ENCODE assay signal across 15 mouse cellular contexts in the genomic region with DNA sequence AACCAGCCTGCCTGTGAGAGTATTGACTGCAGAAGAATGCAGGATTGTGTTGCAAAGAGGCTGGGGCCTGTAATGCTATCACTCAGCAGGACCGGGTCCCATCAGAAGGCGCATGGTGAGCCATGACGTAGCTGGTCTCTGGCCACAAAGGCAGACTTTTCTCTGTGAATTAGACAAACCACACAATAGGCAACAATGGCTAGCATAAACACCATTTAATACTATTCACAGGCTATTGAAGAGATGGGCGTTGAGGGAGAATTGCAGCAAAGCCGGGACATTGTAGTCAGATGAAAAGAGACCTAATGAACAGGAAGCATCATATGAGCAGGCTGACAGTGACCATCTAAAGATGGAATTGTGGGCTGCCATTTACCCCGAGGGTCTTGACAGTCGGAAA.
DNase-seq lines count a peak whose midpoint lies in the region; ATAC-seq and TF ChIP-seq lines count a peak whose summit lies in the region.
"Had no signal": no experiment of that assay in that cellular context is flagged by ENCODE, and none has a peak within 500 bp of the region (broad histone marks: within the 10 kb centered on the region; RNA-seq: fewer than 3 reads in every experiment).

No protein-coding gene starts in this region.

- no peaks in the 10 kb centered on the region for H3K36me3 ChIP-seq in embryonic facial prominence, embryonic 14.5 days (ENCODE audit: control insufficient read depth, insufficient read depth, low read length)
- peaks cover 6% of the 10 kb centered on the region; the same call in 1 of the 2 replicates for H3K36me3 ChIP-seq in hindbrain, embryonic 13.5 days
- no peaks in the 10 kb centered on the region for H3K36me3 ChIP-seq in midbrain, embryonic 15.5 days (replicated peaks)
- no peaks in the 10 kb centered on the region for H3K36me3 ChIP-seq in kidney, embryonic 15.5 days
- H3K36me3 ChIP-seq: hindbrain, embryonic 15.5 days; liver, embryonic 13.5 days had no signal

- no peaks in the 10 kb centered on the region for H3K4me1 ChIP-seq in embryonic facial prominence, embryonic 14.5 days (ENCODE audit: control insufficient read depth, insufficient read depth, low read length)
- peaks cover 22% of the 10 kb centered on the region for H3K4me1 ChIP-seq in hindbrain, embryonic 13.5 days (replicated peaks)
- peaks cover 15% of the 10 kb centered on the region; the same call in 1 of the 2 replicates for H3K4me1 ChIP-seq in midbrain, embryonic 15.5 days
- no peaks in the 10 kb centered on the region for H3K4me1 ChIP-seq in kidney, embryonic 15.5 days
- H3K4me1 ChIP-seq: hindbrain, embryonic 15.5 days; liver, embryonic 13.5 days had no signal

- H3K4me3 ChIP-seq in embryonic facial prominence, embryonic 14.5 days (ENCODE audit: low read depth, low read length): no peak overlapping the region
- no peak overlapping the region for H3K4me3 ChIP-seq in hindbrain, embryonic 13.5 days
- no peak overlapping the region for H3K4me3 ChIP-seq in midbrain, embryonic 15.5 days
- H3K4me3 ChIP-seq in kidney, embryonic 15.5 days (replicated peaks): no peak overlapping the region
- H3K4me3 ChIP-seq: hindbrain, embryonic 15.5 days; liver, embryonic 13.5 days had no signal

- H3K9ac ChIP-seq in embryonic facial prominence, embryonic 14.5 days (ENCODE audit: low read depth, low read length): no peak overlapping the region
- H3K9ac ChIP-seq in hindbrain, embryonic 13.5 days: no peak overlapping the region
- no peak overlapping the region for H3K9ac ChIP-seq in midbrain, embryonic 15.5 days
- no peak overlapping the region for H3K9ac ChIP-seq in kidney, embryonic 15.5 days
- H3K9ac ChIP-seq: hindbrain, embryonic 15.5 days; liver, embryonic 13.5 days had no signal

- peaks cover 24% of the 10 kb centered on the region for H3K9me3 ChIP-seq in embryonic facial prominence, embryonic 14.5 days (ENCODE audit: control insufficient read depth, low read length)
- peaks cover 21% of the 10 kb centered on the region for H3K9me3 ChIP-seq in hindbrain, embryonic 13.5 days
- peaks cover 5% of the 10 kb centered on the region; the same call in 1 of the 2 replicates for H3K9me3 ChIP-seq in midbrain, embryonic 15.5 days
- H3K9me3 ChIP-seq in kidney, embryonic 15.5 days (replicated peaks): 0 out of 2 replicates have a peak, but pooled peaks cover 4% of the 10 kb centered on the region
- H3K9me3 ChIP-seq: liver, embryonic 13.5 days had no signal

- peak; percentile 81 for DNase-seq in brain, embryonic 14.5 days (ENCODE audit: low read depth)
- peak; percentile 24 for DNase-seq in embryonic facial prominence, embryonic 14.5 days (ENCODE audit: low spot score)
- DNase-seq in lung, postnatal 4 days: no peak
- no peak for DNase-seq in testis, postnatal 10 days (ENCODE audit: low spot score)
- DNase-seq in right cerebral cortex, postnatal 4 days: no peak
- DNase-seq: cerebellum, adult 18-20 months; gastrocnemius, postnatal 14 days; left cerebral cortex, postnatal 4 days; liver, embryonic 13.5 days; lung, postnatal 10 days; right cerebral cortex, postnatal 25 days had no signal

- peak; percentile 78; the same call in 1 of the 2 replicates for ATAC-seq in embryonic facial prominence, embryonic 14.5 days (ENCODE audit: low read depth)
- peak; percentile 60 for ATAC-seq in hindbrain, embryonic 13.5 days (ENCODE audit: low FRiP score)
- ATAC-seq in midbrain, embryonic 15.5 days (replicated peaks): peak; percentile 16; the same call in 1 of the 2 replicates
- no peak for ATAC-seq in kidney, embryonic 15.5 days (replicated peaks; ENCODE audit: low FRiP score)

- H3K27ac ChIP-seq in embryonic facial prominence, embryonic 14.5 days (replicated peaks; ENCODE audit: low read depth, low read length): no peak overlapping the region
- H3K27ac ChIP-seq in hindbrain, embryonic 13.5 days: peak overlapping the region; percentile 8; the same call in 1 of the 2 replicates
- H3K27ac ChIP-seq in midbrain, embryonic 15.5 days: no peak overlapping the region
- no peak overlapping the region for H3K27ac ChIP-seq in kidney, embryonic 15.5 days
- H3K27ac ChIP-seq: hindbrain, embryonic 15.5 days; liver, embryonic 13.5 days had no signal

- no peak for TF ChIP-seq POLR2A in brain, embryonic 14.5 days (IDR thresholded peaks at IDR 0.05; ENCODE audit: borderline replicate concordance, extremely low read depth, insufficient read depth, insufficient read length, poor library complexity, severe bottlenecking)

- no peak for TF ChIP-seq CTCF in brain, embryonic 14.5 days (IDR thresholded peaks at IDR 0.05; ENCODE audit: borderline replicate concordance, extremely low read depth, insufficient read depth, insufficient read length)

- H3K4me2 ChIP-seq in embryonic facial prominence, embryonic 14.5 days (ENCODE audit: low read depth, low read length): no peak overlapping the region
- no peak overlapping the region for H3K4me2 ChIP-seq in hindbrain, embryonic 13.5 days
- no peak overlapping the region for H3K4me2 ChIP-seq in midbrain, embryonic 15.5 days
- H3K4me2 ChIP-seq in kidney, embryonic 15.5 days: no peak overlapping the region
- H3K4me2 ChIP-seq: hindbrain, embryonic 15.5 days; liver, embryonic 13.5 days had no signal

- H3K27me3 ChIP-seq in embryonic facial prominence, embryonic 14.5 days (replicated peaks; ENCODE audit: control insufficient read depth, insufficient read depth, low read length): peaks cover 30% of the 10 kb centered on the region
- peaks cover 57% of the 10 kb centered on the region for H3K27me3 ChIP-seq in hindbrain, embryonic 13.5 days
- H3K27me3 ChIP-seq in midbrain, embryonic 15.5 days (replicated peaks): peaks cover 7% of the 10 kb centered on the region; the same call in 1 of the 2 replicates
- peaks cover 32% of the 10 kb centered on the region for H3K27me3 ChIP-seq in kidney, embryonic 15.5 days

- 31% methylated on average over 7 of the region's 7 CpGs for WGBS in embryonic facial prominence, embryonic 14.5 days
- 15% methylated on average over 7 of the region's 7 CpGs for WGBS in hindbrain, embryonic 13.5 days
- WGBS in midbrain, embryonic 15.5 days: 20% methylated on average over 7 of the region's 7 CpGs
- 52% methylated on average over 7 of the region's 7 CpGs for WGBS in kidney, embryonic 15.5 days

Comparison
In these comparisons a context has a peak if more than half of its experiments do, and no peak if none do; other contexts are left out.
1. DNase-seq: peak in brain, embryonic 14.5 days (single experiment) and embryonic facial prominence, embryonic 14.5 days (single experiment); none in lung, postnatal 4 days (0 of 2), testis, postnatal 10 days (single experiment) and right cerebral cortex, postnatal 4 days (single experiment).